Mouse (Mus musculus) liver, embryonic 11.5 days (tissue): ENCODE data around the gene Tarbp1. TPM values are rescaled to one million over a fixed set of nuclear protein-coding genes. Genes with fewer than 3 reads are reported as not detected.
"Not testable (repeated sequence)": the region's sequence is repeated elsewhere in the genome, so short reads cannot be mapped to it uniquely, and the experiment has no call there.

Source experiments
- ATAC-seq: fragments of 200-750 bp; cut with Nextera tagmentation; replicated peaks from 2 replicates; pipeline ENCODE4 v1.8.0; 2017; ENCODE audit warnings: moderate number of reproducible peaks, mild to moderate bottlenecking, moderate TSS enrichment, moderate library complexity; ENCODE audit not compliant: low FRiP score
- DNase-seq: peaks from one replicate; pipeline ENCODE4 v3.0.0-alpha.2; 2017; ENCODE audit warnings: low spot score
- H3K27ac ChIP-seq: fragments of 300-500 bp; sonication (generic); 2 replicates; pipeline ENCODE4 v1.5.1; 2014; ENCODE audit warnings: mild to moderate bottlenecking, low read depth, low read length, control low read depth
- H3K27me3 ChIP-seq: fragments of 300-500 bp; sonication (generic); replicated peaks from 2 replicates; pipeline ENCODE4 v1.6.1; 2014; ENCODE audit warnings: low read length, mixed read lengths; ENCODE audit not compliant: control insufficient read depth, insufficient read depth
- H3K36me3 ChIP-seq: fragments of 300-500 bp; sonication (generic); 2 replicates; pipeline ENCODE4 v1.6.1; 2014; ENCODE audit warnings: mild to moderate bottlenecking, low read length, moderate library complexity, mixed read lengths; ENCODE audit not compliant: control insufficient read depth, insufficient read depth
- H3K4me1 ChIP-seq: fragments of 300-500 bp; sonication (generic); replicated peaks from 2 replicates; pipeline ENCODE4 v1.6.1; 2014; ENCODE audit warnings: low read length, mixed read lengths; ENCODE audit not compliant: control insufficient read depth, insufficient read depth
- H3K4me2 ChIP-seq: fragments of 300-500 bp; sonication (generic); 2 replicates; pipeline ENCODE4 v1.6.1; 2014; ENCODE audit warnings: mild to moderate bottlenecking, control low read depth, moderate library complexity
- H3K4me3 ChIP-seq: fragments of 300-500 bp; sonication (generic); 2 replicates; pipeline ENCODE4 v1.5.1; 2014; ENCODE audit warnings: low read depth, low read length, control low read depth
- H3K9ac ChIP-seq: fragments of 300-500 bp; sonication (generic); 2 replicates; pipeline ENCODE4 v1.6.1; 2014; ENCODE audit warnings: low read depth, low read length, control low read depth
- H3K9me3 ChIP-seq: fragments of 300-500 bp; sonication (generic); 2 replicates; pipeline ENCODE4 v1.6.1; 2016; ENCODE audit warnings: low read length, inconsistent platforms, mixed read lengths; ENCODE audit not compliant: control insufficient read depth
- WGBS: fragments of 180-500 bp; shearing (Covaris S2); extraction: QIAGEN DNeasy Blood & Tissue Kit; methylation state at CpG from one replicate; pipeline ENCODE4 v1.1.7; 2014; 5-methylcytosine and 5-hydroxymethylcytosine counted together
- polyA plus RNA-seq: library from polyadenylated mRNA; unstranded; fragments of >200 nt; fragmentation: Nextera tagmentation; extraction: Ambion mirVana; gene quantifications from 2 replicates; pipeline ENCODE4 v1.2.1, GENCODE M21; 2014

Gene Tarbp1
- polyA plus RNA-seq, 1 experiment from 2014 or later: 4.7 TPM

GRCm38 (mm10) chr8:126476151-126476855 is 1.4 kb upstream of the Tarbp1 start:
- not testable (repeated sequence) for H3K27ac ChIP-seq, H3K9me3 ChIP-seq, H3K9ac ChIP-seq, DNase-seq, H3K27me3 ChIP-seq, H3K36me3 ChIP-seq, H3K4me3 ChIP-seq
- peak; percentile 48 for ATAC-seq
- WGBS: 37% methylated on average over 29 of the region's 29 CpGs
- Histone ChIP-seq H3K4me2 (peak overlapping the region; percentile 23; the same call in 1 of the 2 replicates), H3K4me1 (peaks cover 13% of the 10 kb centered on the region)

GRCm38 (mm10) chr8:126475738-126476137 is 873 bp upstream of the Tarbp1 start:
- not testable (repeated sequence) for H3K9me3 ChIP-seq, H3K4me3 ChIP-seq, H3K27ac ChIP-seq, H3K27me3 ChIP-seq, H3K9ac ChIP-seq, ATAC-seq, DNase-seq, H3K36me3 ChIP-seq
- Histone ChIP-seq H3K4me2 (peak overlapping the region; percentile 23; the same call in 1 of the 2 replicates), H3K4me1 (peaks cover 13% of the 10 kb centered on the region)
- WGBS: 48% methylated on average over 8 of the region's 8 CpGs

GRCm38 (mm10) chr8:126473802-126474298 is 1.0 kb downstream of the Tarbp1 start:
- Histone ChIP-seq H3K27ac (peak overlapping the region; percentile 58), H3K4me2 (peak overlapping the region; percentile 94), H3K4me1 (peaks cover 13% of the 10 kb centered on the region), H3K36me3 (peaks cover 4% of the 10 kb centered on the region), H3K4me3 (peak overlapping the region; percentile 87), H3K27me3 (peaks cover 8% of the 10 kb centered on the region), H3K9me3 (no peaks in the 10 kb centered on the region), H3K9ac (peak overlapping the region; percentile 84)
- no peak for DNase-seq
- peak; percentile 70 for ATAC-seq
- 10% methylated on average over 16 of the region's 16 CpGs for WGBS

GRCm38 (mm10) chr8:126464071-126464470 is 10.8 kb downstream of the Tarbp1 start:
- Histone ChIP-seq H3K27me3 (no peaks in the 10 kb centered on the region), H3K9ac (no peak overlapping the region), H3K27ac (no peak overlapping the region), H3K36me3 (peaks cover 21% of the 10 kb centered on the region), H3K4me2 (no peak overlapping the region), H3K4me3 (no peak overlapping the region), H3K9me3 (no peaks in the 10 kb centered on the region), H3K4me1 (no peaks in the 10 kb centered on the region)
- ATAC-seq (no peak), DNase-seq (no peak)
- 86% methylated on average over 7 of the region's 7 CpGs for WGBS

- H3K9me3 ChIP-seq: no peaks in the 10 kb centered on the region
- no peak overlapping the region for H3K27ac ChIP-seq
- H3K4me1 ChIP-seq: no peaks in the 10 kb centered on the region
- no peaks in the 10 kb centered on the region for H3K27me3 ChIP-seq
- no peak overlapping the region for H3K4me2 ChIP-seq
- H3K4me3 ChIP-seq: no peak overlapping the region
- no peak overlapping the region for H3K9ac ChIP-seq
- peaks cover 21% of the 10 kb centered on the region for H3K36me3 ChIP-seq
- 67% methylated on average over 7 of the region's 7 CpGs for WGBS
- DNase-seq (no peak), ATAC-seq (peak; percentile 78)
These were observed 13.1 kb downstream of the Tarbp1 start for GRCm38 (mm10) chr8:126461735-126462134.

- Histone ChIP-seq H3K4me1 (no peaks in the 10 kb centered on the region), H3K36me3 (peaks cover 21% of the 10 kb centered on the region; the same call in 1 of the 2 replicates), H3K9me3 (no peaks in the 10 kb centered on the region), H3K9ac (no peak overlapping the region), H3K4me3 (no peak overlapping the region), H3K4me2 (no peak overlapping the region), H3K27me3 (no peaks in the 10 kb centered on the region), H3K27ac (no peak overlapping the region)
- ATAC-seq (no peak), DNase-seq (no peak)
- 50% methylated on average over 3 of the region's 3 CpGs for WGBS
These were observed 14.6 kb downstream of the Tarbp1 start for GRCm38 (mm10) chr8:126460274-126460673.

GRCm38 (mm10) chr8:126455383-126455782 is 19.5 kb downstream of the Tarbp1 start:
- peaks cover 38% of the 10 kb centered on the region for H3K36me3 ChIP-seq
- ATAC-seq: peak; percentile 54; the same call in 1 of the 2 replicates
- 86% methylated on average over 7 of the region's 7 CpGs for WGBS

GRCm38 (mm10) chr8:126451158-126451557 is 23.7 kb downstream of the Tarbp1 start:
- H3K4me2 ChIP-seq: no peak overlapping the region
- no peak overlapping the region for H3K27ac ChIP-seq
- no peaks in the 10 kb centered on the region for H3K9me3 ChIP-seq
- WGBS: 90% methylated on average over 8 of the region's 8 CpGs
- peaks cover 36% of the 10 kb centered on the region for H3K36me3 ChIP-seq
- H3K4me1 ChIP-seq: no peaks in the 10 kb centered on the region
- DNase-seq: no peak
- ATAC-seq: no peak
- no peaks in the 10 kb centered on the region for H3K27me3 ChIP-seq
- no peak overlapping the region for H3K4me3 ChIP-seq
- no peak overlapping the region for H3K9ac ChIP-seq

More at GRCm38 (mm10) chr8:126455383-126455782, 19.5 kb downstream of the Tarbp1 start:
- no peaks in the 10 kb centered on the region for H3K9me3 ChIP-seq
- no peak overlapping the region for H3K4me3 ChIP-seq
- no peak overlapping the region for H3K9ac ChIP-seq
- H3K27me3 ChIP-seq: no peaks in the 10 kb centered on the region
- no peaks in the 10 kb centered on the region for H3K4me1 ChIP-seq
- H3K27ac ChIP-seq: no peak overlapping the region
- H3K4me2 ChIP-seq: no peak overlapping the region
- DNase-seq: no peak

GRCm38 (mm10) chr8:126438937-126439336 is 35.9 kb downstream of the Tarbp1 start:
- Histone ChIP-seq H3K4me1 (no peaks in the 10 kb centered on the region), H3K27me3 (no peaks in the 10 kb centered on the region), H3K36me3 (peaks cover 13% of the 10 kb centered on the region), H3K9me3 (no peaks in the 10 kb centered on the region), H3K4me2 (no peak overlapping the region), H3K4me3 (no peak overlapping the region), H3K27ac (no peak overlapping the region), H3K9ac (no peak overlapping the region)
- WGBS: 77% methylated on average over 2 of the region's 2 CpGs
- no peak for DNase-seq
- no peak for ATAC-seq
